Mouse (Mus musculus) heart, adult 18-20 months (tissue): ENCODE measurements at regions not wholly inside any gene's neighbourhood (a gene's known extent, or its start where the extent isn't known, plus 50 kb on each side); places are given as distances from the start of the nearest gene placed in this dataset.
A peak's percentile ranks its signal among the peaks of the same experiment; 100 is the strongest.

Experiments used
- DNase-seq, 2 experiments: peaks; one replicate each; pipeline ENCODE4 v3.0.0; 2021 to 2022; ENCODE audit warnings: mixed read lengths in 1 of 2

- no peak for DNase-seq
These were observed 710.2 kb upstream of the Tenm4 start for GRCm38 (mm10) chr7:95460889-95461288.

- DNase-seq = peak; percentile 8 to 31
These were observed 705.5 kb upstream of the Tenm4 start for GRCm38 (mm10) chr7:95465506-95465905.

- no peak for DNase-seq
These were observed 704.0 kb upstream of the Tenm4 start for GRCm38 (mm10) chr7:95467028-95467427.

GRCm38 (mm10) chr7:95473892-95474291 lies 697.2 kb upstream of the Tenm4 start:
- no peak for DNase-seq

GRCm38 (mm10) chr7:95480121-95480726 lies 690.8 kb upstream of the Tenm4 start:
- DNase-seq = no peak

GRCm38 (mm10) chr7:95489666-95490065 lies 681.4 kb upstream of the Tenm4 start:
- peak in 1 of 2 experiments; percentile 29 for DNase-seq

- no peak for DNase-seq
These were observed 676.3 kb upstream of the Tenm4 start for GRCm38 (mm10) chr7:95494793-95495192.

- no peak for DNase-seq
These were observed 668.1 kb upstream of the Tenm4 start for GRCm38 (mm10) chr7:95502959-95503358.

GRCm38 (mm10) chr7:95547256-95547655 lies 623.8 kb upstream of the Tenm4 start:
- DNase-seq = no peak

GRCm38 (mm10) chr7:95550099-95550498 lies 620.9 kb upstream of the Tenm4 start:
- no peak for DNase-seq

- DNase-seq = no peak
These were observed 619.2 kb upstream of the Tenm4 start for GRCm38 (mm10) chr7:95551798-95552387.

GRCm38 (mm10) chr7:95558589-95558988 lies 612.5 kb upstream of the Tenm4 start:
- DNase-seq = no peak

GRCm38 (mm10) chr7:95578633-95579032 lies 592.4 kb upstream of the Tenm4 start:
- no peak for DNase-seq

- no peak for DNase-seq
These were observed 589.7 kb upstream of the Tenm4 start for GRCm38 (mm10) chr7:95581325-95581724.

GRCm38 (mm10) chr7:95598339-95598738 lies 572.7 kb upstream of the Tenm4 start:
- DNase-seq = no peak

GRCm38 (mm10) chr7:95613736-95614135 lies 557.3 kb upstream of the Tenm4 start:
- DNase-seq = no peak

- peak in 1 of 2 experiments; percentile 4 for DNase-seq
These were observed 553.7 kb upstream of the Tenm4 start for GRCm38 (mm10) chr7:95617370-95617769.

GRCm38 (mm10) chr7:95618170-95618569 lies 552.9 kb upstream of the Tenm4 start:
- DNase-seq = no peak

- DNase-seq = no peak
These were observed 551.0 kb upstream of the Tenm4 start for GRCm38 (mm10) chr7:95620079-95620478.

- DNase-seq = no peak
These were observed 530.4 kb upstream of the Tenm4 start for GRCm38 (mm10) chr7:95640683-95641082.

GRCm38 (mm10) chr7:95674319-95674718 lies 496.7 kb upstream of the Tenm4 start:
- no peak for DNase-seq

- no peak for DNase-seq
These were observed 488.5 kb upstream of the Tenm4 start for GRCm38 (mm10) chr7:95682521-95682920.

- DNase-seq = no peak
These were observed 483.3 kb upstream of the Tenm4 start for GRCm38 (mm10) chr7:95687733-95688132.
